Mouse (Mus musculus) CD8-positive naive resting alpha-beta T cell, adult 2 months (primary cell): ENCODE results near the gene Sar1a.
A peak's percentile ranks its signal among the peaks of the same experiment; 100 is the strongest.

Source experiments
- DNase-seq, 2 experiments: peaks; one replicate each; pipeline ENCODE4 v3.0.0; 2022; ENCODE audit warnings: low read depth in 2 of 2, low spot score in 2 of 2

Sar1a gene

GRCm38 (mm10) chr10:61675935-61676334, 4.2 kb upstream of the Sar1a start:
- DNase-seq, result no peak

DNA sequence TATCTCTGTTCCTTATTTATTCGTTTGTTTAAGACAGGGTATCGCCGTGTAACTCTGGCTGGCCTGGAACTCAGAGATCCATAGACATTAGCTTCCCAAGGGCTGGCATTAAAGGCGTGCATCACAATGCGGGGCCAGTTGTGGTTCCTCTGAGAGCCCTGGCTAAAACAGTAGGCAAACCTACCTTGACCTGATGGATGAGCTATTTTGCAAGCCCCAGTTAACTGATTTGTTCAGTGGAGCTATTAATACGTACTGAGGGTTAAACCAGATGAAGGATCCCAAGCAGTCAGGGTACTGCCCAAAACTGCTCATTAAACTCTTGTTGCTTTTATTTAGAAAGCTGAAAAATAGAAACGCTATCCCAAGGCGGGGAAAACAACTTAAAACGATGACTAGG, 554 bp upstream of the Sar1a start:
- no peak for DNase-seq

DNA sequence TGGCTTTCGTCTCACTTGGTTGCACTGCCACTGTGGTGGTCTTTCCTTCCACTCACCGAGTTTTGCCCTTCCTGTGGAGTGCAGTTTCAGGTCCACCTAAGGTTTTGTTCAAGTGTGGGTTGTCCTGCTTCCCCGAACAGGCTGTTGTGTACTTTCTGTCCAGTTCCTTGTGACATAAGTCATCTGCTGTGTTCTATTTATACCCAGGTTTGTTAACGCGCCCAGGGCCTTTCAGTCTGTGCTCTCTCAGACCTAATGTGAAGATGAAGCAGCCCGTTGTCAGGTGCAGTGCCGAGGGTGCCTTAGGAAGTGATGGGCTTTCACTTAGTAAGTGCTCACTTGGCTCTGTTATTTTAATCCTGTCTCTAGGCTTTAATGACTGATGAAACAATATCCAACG, 9.3 kb downstream of the Sar1a start:
- DNase-seq, result no peak

DNA sequence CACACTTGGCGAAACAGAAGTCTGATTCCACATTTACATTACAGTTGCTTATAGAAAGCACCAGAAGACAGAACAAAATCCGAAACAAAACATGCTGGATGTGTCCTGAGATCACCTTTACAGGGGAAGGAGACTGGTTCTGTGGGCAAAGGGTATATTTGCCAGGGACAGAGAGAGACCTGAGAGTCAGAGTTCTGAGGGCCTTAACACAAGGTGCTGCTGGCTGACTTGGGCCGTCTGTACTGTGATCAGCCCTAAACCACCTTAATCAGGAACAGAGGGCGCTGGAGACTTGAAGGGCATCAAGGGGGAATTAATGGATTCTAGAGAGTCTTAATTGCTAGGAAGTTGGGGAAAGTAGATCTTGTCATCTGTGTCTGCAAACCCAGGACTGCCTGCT, 13.5 kb downstream of the Sar1a start:
- DNase-seq, result no peak

- peak; percentile 82 to 87 for DNase-seq
These were observed 15.0 kb downstream of the Sar1a start, which contains the start of gene Tysnd1 for GRCm38 (mm10) chr10:61694870-61695670. TSS of gene Tysnd1 (plus strand) at chr10:61695514.

DNA sequence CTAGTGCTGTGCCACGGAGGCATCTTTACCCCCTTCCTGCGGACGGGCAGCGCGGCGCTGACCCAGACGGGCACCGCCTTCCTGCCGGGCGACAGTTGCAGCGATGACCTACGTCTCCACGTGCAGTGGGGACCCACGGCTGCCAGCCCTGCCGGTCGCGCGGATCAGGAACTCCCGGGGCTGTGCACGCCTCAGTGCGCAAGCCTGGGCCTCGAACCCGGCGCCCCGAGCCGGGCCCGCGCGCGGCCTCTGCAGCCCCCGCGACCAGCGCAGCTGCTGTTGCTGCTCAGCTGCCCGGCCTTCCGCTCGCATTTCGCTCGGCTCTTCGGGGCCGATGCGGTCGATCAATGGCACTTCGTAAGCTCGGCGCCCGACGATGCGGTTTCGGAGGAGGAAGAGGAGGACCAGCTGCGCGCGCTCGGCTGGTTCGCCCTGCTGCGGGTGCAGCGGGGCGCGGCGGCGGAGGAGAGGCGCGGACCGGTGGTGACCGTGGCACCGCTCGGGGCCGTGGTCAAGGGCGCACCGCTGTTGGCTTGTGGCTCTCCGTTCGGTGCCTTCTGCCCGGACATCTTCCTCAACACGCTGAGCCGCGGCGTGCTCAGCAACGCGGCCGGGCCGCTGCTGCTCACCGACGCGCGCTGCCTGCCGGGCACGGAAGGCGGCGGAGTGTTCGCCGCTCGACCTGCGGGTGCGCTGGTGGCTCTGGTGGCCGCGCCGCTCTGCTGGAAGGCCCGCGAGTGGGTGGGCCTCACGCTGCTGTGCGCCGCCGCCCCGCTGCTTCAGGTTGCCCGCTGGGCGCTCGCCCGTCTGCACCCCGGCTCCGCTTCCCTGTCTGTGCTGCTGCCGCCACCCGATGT, 15.8 kb downstream of the Sar1a start:
- DNase-seq, result peak in 1 of 2 experiments; percentile 19

DNA sequence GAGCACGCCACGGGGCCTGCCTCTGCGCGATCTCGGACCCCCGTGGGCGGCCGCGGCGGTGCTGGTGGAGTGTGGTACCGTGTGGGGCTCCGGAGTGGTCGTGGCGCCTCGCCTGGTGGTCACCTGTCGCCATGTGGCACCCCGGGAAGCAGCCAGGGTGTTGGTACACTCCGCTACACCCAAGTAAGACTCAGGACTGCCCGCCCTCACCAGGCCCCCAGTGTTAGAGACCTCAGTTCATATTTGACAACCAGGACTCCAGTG, 16.4 kb downstream of the Sar1a start:
- DNase-seq, result no peak

DNA sequence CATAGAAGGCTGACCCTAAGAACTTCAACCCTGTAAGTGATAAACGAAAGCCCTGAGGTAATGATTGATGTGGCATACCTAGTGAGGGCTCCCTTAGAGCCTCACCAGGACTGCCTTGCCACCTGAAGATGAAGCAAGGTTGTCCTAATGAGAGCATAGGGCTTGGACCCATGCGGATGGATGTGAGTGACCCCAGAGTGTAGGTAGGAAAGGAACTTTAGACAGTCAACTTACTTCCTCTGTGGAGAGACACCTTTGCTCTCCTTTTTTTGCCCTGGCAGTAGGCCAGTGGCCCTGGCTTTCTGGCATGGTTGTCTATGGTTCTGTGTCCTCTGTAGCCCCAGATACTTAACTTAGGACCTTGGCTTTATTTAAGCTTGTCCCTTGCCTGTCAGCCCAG, 16.9 kb downstream of the Sar1a start:
- no peak for DNase-seq

GRCm38 (mm10) chr10:61704663-61705062, 24.6 kb downstream of the Sar1a start:
- DNase-seq, result no peak

- DNase-seq, result no peak
These were observed 26.6 kb downstream of the Sar1a start for GRCm38 (mm10) chr10:61706412-61707375.

DNA sequence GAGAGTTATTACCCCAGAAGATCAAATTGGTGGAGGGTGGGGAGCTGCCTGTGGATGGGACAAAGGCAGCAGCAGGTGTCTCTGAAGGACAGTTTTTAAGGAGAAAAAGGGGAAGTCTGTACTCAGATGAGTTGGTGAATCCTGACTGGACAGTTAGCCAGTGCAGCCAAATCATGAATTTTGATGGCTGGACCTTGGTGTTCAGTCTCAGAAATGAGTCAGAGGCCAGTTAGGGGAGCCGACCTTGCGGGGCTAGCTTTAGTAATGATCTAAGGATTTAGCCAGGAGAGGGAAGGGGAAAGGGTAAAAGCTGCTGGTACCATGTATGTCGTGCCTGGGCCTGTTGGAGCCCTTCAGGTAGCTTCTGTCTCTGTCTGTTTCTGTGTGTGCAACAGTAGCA, 33.5 kb downstream of the Sar1a start:
- no peak for DNase-seq

DNA sequence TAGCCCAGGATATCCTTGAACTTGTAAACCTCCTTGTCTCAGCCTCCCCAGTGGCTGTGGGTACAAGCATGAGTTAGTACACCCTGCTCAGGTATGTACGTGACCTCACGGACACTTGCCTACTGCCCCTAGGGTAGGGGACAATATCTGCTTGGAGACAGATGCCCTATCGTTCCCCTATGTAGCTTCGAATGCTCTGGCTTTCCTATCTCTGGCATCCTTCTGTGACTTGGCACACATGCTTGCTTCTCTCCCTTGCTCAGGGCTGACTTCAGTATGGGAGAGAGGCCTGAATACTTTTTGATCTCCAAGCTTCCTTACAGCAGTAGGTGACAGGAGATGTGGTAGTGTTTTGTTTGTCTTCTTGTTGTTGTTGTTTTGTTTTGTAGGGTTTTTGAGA, 34.0 kb downstream of the Sar1a start:
- DNase-seq, result no peak

DNA sequence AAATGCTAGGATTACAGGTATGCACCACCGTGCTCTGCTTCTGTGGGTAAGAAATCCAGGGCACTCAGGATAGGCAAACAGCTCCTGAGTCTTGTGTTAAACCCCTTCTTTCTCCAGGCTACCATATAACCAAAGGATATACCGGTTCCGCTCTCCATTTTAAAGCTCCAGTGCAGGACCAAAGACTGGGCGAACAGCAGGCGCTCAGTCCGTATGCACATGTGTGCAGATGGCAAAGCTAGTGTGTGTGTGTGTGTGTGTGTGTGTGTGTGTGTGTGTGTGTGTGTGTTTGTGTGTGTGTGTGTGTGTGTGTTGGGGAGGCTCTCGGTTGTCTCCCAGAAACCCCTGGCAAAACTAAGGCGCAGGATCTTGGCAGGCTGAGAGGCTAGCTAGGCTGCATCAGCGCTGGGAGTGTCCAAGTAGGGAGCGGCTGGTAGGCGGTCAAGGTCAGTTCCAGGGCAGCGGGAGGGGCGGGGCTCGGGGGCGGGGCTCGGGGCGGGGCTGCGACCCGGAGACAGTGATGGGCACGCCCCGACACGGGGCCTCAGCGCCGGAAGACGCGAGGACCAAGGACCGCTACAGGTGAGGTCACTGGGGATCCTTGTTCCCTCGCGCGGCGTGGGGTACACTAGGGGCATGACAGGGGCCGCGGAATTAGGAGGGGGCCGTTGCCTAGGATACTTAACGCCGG, 34.8 kb downstream of the Sar1a start, which contains the start of gene Aifm2:
TSS of gene Aifm2 (plus strand) at position 493 of the 691 bp plus-strand sequence.
- DNase-seq, result no peak

GRCm38 (mm10) chr10:61715462-61715837, 35.4 kb downstream of the Sar1a start:
- no peak for DNase-seq

GRCm38 (mm10) chr10:61715996-61716864, 36.1 kb downstream of the Sar1a start:
- DNase-seq, result no peak

GRCm38 (mm10) chr10:61717406-61718296, 37.6 kb downstream of the Sar1a start:
- no peak for DNase-seq

DNA sequence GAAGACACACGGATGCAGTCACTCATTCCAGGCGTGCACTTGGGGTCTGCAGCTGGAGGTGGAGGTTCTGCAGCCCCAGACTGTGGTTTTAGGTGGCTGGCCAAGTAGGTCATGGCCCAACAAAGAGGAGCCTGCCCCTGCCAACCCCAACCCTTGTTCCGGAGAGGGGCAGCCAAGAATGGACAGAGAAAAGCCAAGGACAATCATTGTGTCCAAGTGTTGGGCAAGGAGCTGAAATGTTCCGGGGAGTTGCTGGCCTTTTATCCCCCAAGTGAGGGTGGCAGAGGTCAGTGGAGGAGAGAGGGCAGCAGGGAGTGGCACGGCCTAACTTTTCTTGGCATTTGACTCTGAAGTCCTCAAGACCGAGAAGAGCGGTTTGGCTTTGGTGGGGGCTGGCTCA, 40.2 kb downstream of the Sar1a start:
- DNase-seq, result no peak

DNA sequence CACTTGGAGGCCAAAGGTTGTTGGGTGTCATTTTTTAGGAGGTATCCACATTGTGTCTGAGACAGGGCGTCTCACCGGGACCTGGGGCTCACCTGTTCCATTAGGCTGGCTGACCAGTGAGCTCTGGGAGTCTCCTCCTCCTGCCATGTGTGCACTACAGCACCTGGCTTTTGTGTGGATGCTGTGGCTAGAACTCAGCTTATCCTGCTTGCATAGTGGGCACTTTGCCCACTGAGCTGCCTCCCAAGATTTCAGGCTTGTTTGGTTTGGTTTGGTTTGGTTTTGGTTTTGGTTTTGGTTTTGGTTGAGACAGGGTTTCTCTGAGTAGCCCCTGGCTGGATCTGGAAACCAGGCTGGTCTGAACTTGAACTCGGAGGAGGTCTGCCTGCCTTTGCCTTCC, 42.1 kb downstream of the Sar1a start:
- DNase-seq, result no peak

GRCm38 (mm10) chr10:61723271-61723670, 43.2 kb downstream of the Sar1a start:
- no peak for DNase-seq
